Mouse (Mus musculus): ENCODE measurements around the gene Inpp4a.

Inpp4a gene

GRCm38 (mm10) chr1:37427144-37427875 is 127.6 kb downstream of the Inpp4a start:
- no peak for DNase-seq

- no peak for DNase-seq
These were observed 129.2 kb downstream of the Inpp4a start for GRCm38 (mm10) chr1:37428911-37429310.

GRCm38 (mm10) chr1:37429366-37430296 is 130.0 kb downstream of the Inpp4a start, which contains the start of the genes Coa5 and Unc50:
Coa5 (minus strand) TSS chr1:37430103.
Unc50 (plus strand) TSS chr1:37430139.
- DNase-seq, result peak; percentile 89 to 93

GRCm38 (mm10) chr1:37430297-37430840 is 130.7 kb downstream of the Inpp4a start:
- peak in 1 of 2 experiments; percentile 23 for DNase-seq

GRCm38 (mm10) chr1:37436419-37436818 is 136.8 kb downstream of the Inpp4a start:
- DNase-seq, result no peak

- no peak for DNase-seq
These were observed 143.5 kb downstream of the Inpp4a start for GRCm38 (mm10) chr1:37442848-37443835.

- DNase-seq, result peak; percentile 59 to 72
These were observed 148.9 kb downstream of the Inpp4a start for GRCm38 (mm10) chr1:37448361-37449095.

- DNase-seq, result no peak
These were observed 151.6 kb downstream of the Inpp4a start for GRCm38 (mm10) chr1:37451270-37451669.

GRCm38 (mm10) chr1:37457546-37457945 is 157.9 kb downstream of the Inpp4a start:
- DNase-seq, result no peak
